8 mouse cellular contexts compared by ENCODE assay signal in genomic region chr8:47412696-47413523, GRCm38 (mm10). TPM values are rescaled to one million over a fixed set of nuclear protein-coding genes. Genes with fewer than 3 reads are reported as not detected.
A peak's percentile ranks its signal among the peaks of the same experiment; 100 is the strongest.
DNase-seq lines count a peak whose midpoint lies in the region; ATAC-seq and TF ChIP-seq lines count a peak whose summit lies in the region.

No protein-coding gene starts in this region.

- 0 out of 2 replicates have a peak overlapping the region, but pooled peaks have one; percentile 29 for H3K27ac ChIP-seq in forebrain, postnatal 0 days (ENCODE audit: low read depth, low read length)
- peak overlapping the region; percentile 57 for H3K27ac ChIP-seq in intestine, embryonic 14.5 days (ENCODE audit: low read depth)
- no peak overlapping the region for H3K27ac ChIP-seq in liver, embryonic 16.5 days (ENCODE audit: low read length)

- H3K36me3 ChIP-seq in forebrain, postnatal 0 days (ENCODE audit: insufficient read depth), result no peaks in the 10 kb centered on the region
- no peaks in the 10 kb centered on the region for H3K36me3 ChIP-seq in intestine, embryonic 14.5 days (ENCODE audit: control insufficient read depth, insufficient read depth, low read length)
- H3K36me3 ChIP-seq in liver, embryonic 16.5 days (ENCODE audit: control insufficient read depth, insufficient read depth), result no peaks in the 10 kb centered on the region

- DNase-seq in layer of hippocampus, postnatal 10 days (ENCODE audit: low spot score in 2 of 2), result peak; percentile 38 to 45
- DNase-seq in layer of hippocampus, adult 8-10 months (ENCODE audit: low spot score in 2 of 2), result no peak
- peak; percentile 38 for DNase-seq in adrenal gland, postnatal 10 days
- peak; percentile 26 for DNase-seq in forebrain, postnatal 0 days
- DNase-seq in intestine, embryonic 14.5 days (ENCODE audit: low spot score), result peak; percentile 86
- DNase-seq in retina, embryonic 14.5 days (ENCODE audit: low spot score), result peak; percentile 50
- no peak for DNase-seq in cerebellum, adult 11-12 months

- peaks cover 26% of the 10 kb centered on the region for H3K27me3 ChIP-seq in forebrain, postnatal 0 days (ENCODE audit: insufficient read depth, low read length)
- peaks cover 54% of the 10 kb centered on the region for H3K27me3 ChIP-seq in intestine, embryonic 14.5 days (replicated peaks; ENCODE audit: control insufficient read depth, insufficient read depth, low read length)
- peaks cover 58% of the 10 kb centered on the region for H3K27me3 ChIP-seq in liver, embryonic 16.5 days (ENCODE audit: control insufficient read depth, insufficient read depth, low read depth, low read length)

- 0 out of 2 replicates have a peak, but pooled peaks cover 7% of the 10 kb centered on the region for H3K4me1 ChIP-seq in forebrain, postnatal 0 days (ENCODE audit: insufficient read depth)
- H3K4me1 ChIP-seq in intestine, embryonic 14.5 days (replicated peaks; ENCODE audit: control insufficient read depth, insufficient read depth, low read length), result no peaks in the 10 kb centered on the region
- no peaks in the 10 kb centered on the region for H3K4me1 ChIP-seq in liver, embryonic 16.5 days (ENCODE audit: control insufficient read depth, low read depth, low read length)

- ATAC-seq in forebrain, postnatal 0 days, result peak; percentile 50
- ATAC-seq in intestine, embryonic 14.5 days (replicated peaks; ENCODE audit: low FRiP score, low TSS enrichment, low read depth), result peak; percentile 67
- peak; percentile 37; the same call in 1 of the 2 replicates for ATAC-seq in liver, embryonic 16.5 days (ENCODE audit: low read depth)

- H3K4me3 ChIP-seq in forebrain, postnatal 0 days (ENCODE audit: low read depth, low read length), result peak overlapping the region; percentile 63
- peak overlapping the region; percentile 60 for H3K4me3 ChIP-seq in intestine, embryonic 14.5 days (ENCODE audit: low read depth, low read length)
- H3K4me3 ChIP-seq in liver, embryonic 16.5 days (ENCODE audit: low read depth, low read length), result peak overlapping the region; percentile 59

- H3K9ac ChIP-seq in forebrain, postnatal 0 days, result peak overlapping the region; percentile 60
- peak overlapping the region; percentile 48 for H3K9ac ChIP-seq in intestine, embryonic 14.5 days (ENCODE audit: low read length)
- peak overlapping the region; percentile 31 for H3K9ac ChIP-seq in liver, embryonic 16.5 days (ENCODE audit: low read depth, low read length)

- WGBS in forebrain, postnatal 0 days, result under 1% methylated on average over 66 of the region's 81 CpGs
- under 1% methylated on average over 81 of the region's 81 CpGs for WGBS in intestine, embryonic 14.5 days
- WGBS in liver, embryonic 16.5 days (ENCODE audit: insufficient replicate concordance), result under 1% methylated on average over 81 of the region's 81 CpGs

- no peaks in the 10 kb centered on the region for H3K9me3 ChIP-seq in forebrain, postnatal 0 days (ENCODE audit: low read length)
- no peaks in the 10 kb centered on the region for H3K9me3 ChIP-seq in intestine, embryonic 14.5 days (ENCODE audit: control insufficient read depth, low read length)
- H3K9me3 ChIP-seq in liver, embryonic 16.5 days (replicated peaks; ENCODE audit: control insufficient read depth, low read length), result no peaks in the 10 kb centered on the region

- peak overlapping the region; percentile 97 for H3K4me2 ChIP-seq in forebrain, postnatal 0 days (ENCODE audit: low read depth)
- peak overlapping the region; percentile 88 for H3K4me2 ChIP-seq in intestine, embryonic 14.5 days (ENCODE audit: low read length)
- H3K4me2 ChIP-seq in liver, embryonic 16.5 days (ENCODE audit: low read depth, low read length), result peak overlapping the region; percentile 60

- no peak for TF ChIP-seq CTCF in forebrain, postnatal 0 days (IDR thresholded peaks at IDR 0.05; ENCODE audit: low read depth)

RNA-seq across cellular contexts. Expression of gene Stox2, which starts 33.3 kb away (rescaled TPM):
- 10 to 100 TPM; 88.8 to 94.2 TPM for total RNA-seq in layer of hippocampus, postnatal 10 days (2021)
- 10 to 100 TPM; 77.1 to 93.8 (median 83.6) TPM for total RNA-seq in layer of hippocampus, adult 8-10 months (2022)
- total RNA-seq in adrenal gland, postnatal 10 days (2021), result 10 to 100 TPM; 12.4 to 18.8 TPM
- total RNA-seq in forebrain, postnatal 0 days (2014; rRNA removed), result 76.2 and 85.6 TPM in 2 replicates
- 26.3 and 39.9 TPM in 2 replicates for polyA plus RNA-seq in forebrain, postnatal 0 days (2015; fragmentation: Nextera tagmentation; extraction: Ambion mirVana)
- 10.6 and 12.8 TPM in 2 replicates for polyA plus RNA-seq in intestine, embryonic 14.5 days (2014; fragmentation: Nextera tagmentation; extraction: Ambion mirVana)
- polyA plus RNA-seq in liver, embryonic 16.5 days (2015; fragmentation: Nextera tagmentation; extraction: Ambion mirVana), result 0.30 and 0.33 TPM in 2 replicates

Comparison
In these comparisons a context has a peak if more than half of its experiments do, and no peak if none do; other contexts are left out.
1. DNase-seq: peak in layer of hippocampus, postnatal 10 days (2 of 2), adrenal gland, postnatal 10 days (single experiment), forebrain, postnatal 0 days (single experiment), intestine, embryonic 14.5 days (single experiment) and retina, embryonic 14.5 days (single experiment); none in layer of hippocampus, adult 8-10 months (0 of 2) and cerebellum, adult 11-12 months (single experiment).
2. Peak in every context shown above with its lines, with median percentiles within 50 percentile points of each other: ATAC-seq, H3K4me2 ChIP-seq, H3K4me3 ChIP-seq and H3K9ac ChIP-seq.